Mouse (Mus musculus) liver, adult 2 months (tissue): ENCODE data around the gene Foxc2.
"Not testable (repeated sequence)": the region's sequence is repeated elsewhere in the genome, so short reads cannot be mapped to it uniquely, and the experiment has no call there.

Experiments
- CTCF ChIP-seq: fragments of 200-500 bp; IDR thresholded peaks from 2 replicates; pipeline ENCODE4 v1.5.1; 2011; ENCODE audit warnings: low read depth, low read length, control low read depth
- POLR2A ChIP-seq: fragments of 200-500 bp; IDR thresholded peaks from 2 replicates; pipeline ENCODE4 v1.6.1; 2011; ENCODE audit warnings: low read length, control low read depth; ENCODE audit not compliant: insufficient read depth; ENCODE audit errors: extremely low read depth

- TF ChIP-seq POLR2A, CTCF: not testable (repeated sequence)
Measured at GRCm38 (mm10) chr8:121145457-121146134, 29.6 kb downstream of the Foxc2 start.
